Mouse (Mus musculus) right cerebral cortex, postnatal 25 days (tissue): ENCODE results near the gene Dync2li1.

Experiments
- DNase-seq: peaks from one replicate; pipeline ENCODE4 v3.0.0; 2022

Gene Dync2li1

DNA sequence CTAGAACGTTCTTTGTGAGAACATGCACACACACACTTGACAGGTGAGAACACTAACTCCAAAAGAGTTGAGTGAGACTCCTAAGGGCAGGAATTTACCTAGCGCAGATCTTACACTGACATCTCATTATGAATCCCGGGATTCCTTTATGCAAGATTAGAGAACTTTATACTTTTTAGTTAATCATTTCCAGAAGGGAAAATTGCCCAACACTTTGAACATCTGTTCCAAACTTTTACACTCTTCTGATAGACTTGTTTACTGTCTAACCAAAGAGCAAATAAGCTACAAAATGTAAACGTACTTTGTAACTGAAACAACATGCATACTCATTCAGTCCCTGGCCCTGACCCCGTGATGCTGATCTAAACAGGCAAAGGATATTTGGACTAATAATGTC is 63.0 kb downstream of the Dync2li1 start:
- DNase-seq = no peak

GRCm38 (mm10) chr17:84690111-84690510 is 63.8 kb downstream of the Dync2li1 start:
- DNase-seq = no peak

DNA sequence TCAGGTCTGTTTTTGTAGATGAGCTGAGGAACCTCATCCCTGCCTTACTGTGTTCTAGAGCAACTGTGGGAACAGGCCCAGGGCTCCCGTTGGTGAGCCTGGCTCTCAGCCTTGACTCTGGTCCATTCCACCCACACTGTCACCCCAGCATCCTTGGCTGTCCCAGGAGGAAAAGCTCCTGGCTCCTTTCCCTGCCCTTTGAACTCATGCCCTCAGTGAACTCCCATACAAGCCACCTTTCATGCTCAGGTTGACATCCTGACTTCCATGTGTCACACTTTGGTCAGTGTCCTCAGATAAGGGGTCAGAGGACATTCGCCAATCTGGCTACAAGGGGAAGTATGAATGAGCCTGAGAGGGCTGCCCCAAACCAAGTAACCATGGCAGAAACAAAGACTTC is 67.4 kb downstream of the Dync2li1 start:
- no peak for DNase-seq

- DNase-seq = no peak
These were observed 70.2 kb downstream of the Dync2li1 start for GRCm38 (mm10) chr17:84696537-84696936.

GRCm38 (mm10) chr17:84698727-84699126 is 72.4 kb downstream of the Dync2li1 start:
- DNase-seq = peak; percentile 63
